Mouse (Mus musculus): ENCODE measurements around the gene Dab2ip. TPM values are rescaled to one million over a fixed set of nuclear protein-coding genes. Genes with fewer than 3 reads are reported as not detected.

Dab2ip gene
- polyA plus RNA-seq, 1 experiment from 2014 or later, result 46.4 TPM

- DNase-seq (ENCODE audit: low read depth, low spot score) (no peak), ATAC-seq (no peak)
- in situ Hi-C loops (cut with MboI; ENCODE audit: low pct_unique_long_range_greater_than_20kb), result loop anchor here (10.0 kb wide), 1 partner anchor 102 kb away; no protein-coding TSS in a partner anchor
- POLR2A ChIA-PET, result interaction anchor here (0.5 kb wide), 1 partner anchor 249 kb away, joined by 3 read pairs; no protein-coding TSS in a partner anchor
- no peaks in the 10 kb centered on the region for H3K27me3 ChIP-seq
- CTCF ChIA-PET, result interaction anchor here (1.1 kb wide), 1 partner anchor 8 kb away, joined by 3 read pairs; no protein-coding TSS in a partner anchor
- no peak for TF ChIP-seq CTCF (IDR thresholded peaks at IDR 0.05)
Measured at GRCm38 (mm10) chr2:35646553-35646952, 88.5 kb downstream of the Dab2ip start.

- in situ Hi-C loops (cut with MboI; ENCODE audit: low pct_unique_long_range_greater_than_20kb), result loop anchor here (5.0 to 10.0 kb wide), 3 partner anchors 68 to 258 kb away; no protein-coding TSS in a partner anchor
- CTCF ChIA-PET, result interaction anchor here (0.7 to 5.0 kb wide), 22 partner anchors 10 to 296 kb away, joined by 3 to 37 read pairs (median 3); no protein-coding TSS in a partner anchor
- TF ChIP-seq CTCF (IDR thresholded peaks at IDR 0.05), result peak; percentile 96
- DNase-seq (ENCODE audit: low read depth, low spot score), result no peak
- POLR2A ChIA-PET, result interaction anchor here (0.8 to 1.2 kb wide), 2 partner anchors 13 to 84 kb away, joined by 3 to 5 read pairs; no protein-coding TSS in a partner anchor
- H3K27me3 ChIP-seq, result no peaks in the 10 kb centered on the region
- no peak for ATAC-seq
Measured at GRCm38 (mm10) chr2:35649708-35650107, 91.6 kb downstream of the Dab2ip start.

- in situ Hi-C loops (cut with MboI; ENCODE audit: low pct_unique_long_range_greater_than_20kb), result loop anchor here (5.0 kb wide), 2 partner anchors 66 to 256 kb away; no protein-coding TSS in a partner anchor
- no peaks in the 10 kb centered on the region for H3K27me3 ChIP-seq
Measured at GRCm38 (mm10) chr2:35651297-35651731, 93.2 kb downstream of the Dab2ip start.

GRCm38 (mm10) chr2:35652984-35653383 lies 94.9 kb downstream of the Dab2ip start:
- in situ Hi-C loops (cut with MboI; ENCODE audit: low pct_unique_long_range_greater_than_20kb), result loop anchor here (5.0 kb wide), 2 partner anchors 64 to 254 kb away; no protein-coding TSS in a partner anchor
- H3K27me3 ChIP-seq, result no peaks in the 10 kb centered on the region
- ATAC-seq (no peak), DNase-seq (ENCODE audit: low read depth, low spot score) (no peak)
- no peak for TF ChIP-seq CTCF (IDR thresholded peaks at IDR 0.05)
- ChIA-PET POLR2A (no interaction called here), CTCF (interaction anchor here (5.0 kb wide), 1 partner anchor 253 kb away, joined by 37 read pairs; no protein-coding TSS in a partner anchor)

More at GRCm38 (mm10) chr2:35651297-35651731, 93.2 kb downstream of the Dab2ip start:
- no peak for ATAC-seq
- ChIA-PET CTCF (interaction anchor here (0.9 to 5.0 kb wide), 5 partner anchors 60 to 279 kb away, joined by 3 to 37 read pairs (median 13); no protein-coding TSS in a partner anchor), POLR2A (no interaction called here)
- DNase-seq (ENCODE audit: low read depth, low spot score), result no peak
- TF ChIP-seq CTCF (IDR thresholded peaks at IDR 0.05), result no peak

GRCm38 (mm10) chr2:35654795-35655194 lies 96.7 kb downstream of the Dab2ip start:
- ATAC-seq, result no peak
- no peak for TF ChIP-seq CTCF (IDR thresholded peaks at IDR 0.05)
- ChIA-PET POLR2A (no interaction called here), CTCF (interaction anchor here (1.2 to 1.5 kb wide), 3 partner anchors 30 to 243 kb away, joined by 3 read pairs; no protein-coding TSS in a partner anchor)
- DNase-seq (ENCODE audit: low read depth, low spot score), result no peak
- H3K27me3 ChIP-seq, result no peaks in the 10 kb centered on the region
- in situ Hi-C loops (cut with MboI; ENCODE audit: low pct_unique_long_range_greater_than_20kb), result loop anchor here (5.0 kb wide), 2 partner anchors 63 to 253 kb away; no protein-coding TSS in a partner anchor

GRCm38 (mm10) chr2:35655996-35656395 lies 97.9 kb downstream of the Dab2ip start:
- ATAC-seq (no peak), DNase-seq (ENCODE audit: low read depth, low spot score) (no peak)
- TF ChIP-seq CTCF (IDR thresholded peaks at IDR 0.05), result no peak
- no peaks in the 10 kb centered on the region for H3K27me3 ChIP-seq
- in situ Hi-C loops (cut with MboI; ENCODE audit: low pct_unique_long_range_greater_than_20kb), result no loop called here
- ChIA-PET POLR2A (no interaction called here), CTCF (interaction anchor here (1.0 to 1.6 kb wide), 5 partner anchors 19 to 274 kb away, joined by 3 to 5 read pairs (median 3); no protein-coding TSS in a partner anchor)

GRCm38 (mm10) chr2:35658311-35658710 lies 100.2 kb downstream of the Dab2ip start:
- no peaks in the 10 kb centered on the region for H3K27me3 ChIP-seq
- ATAC-seq (no peak), DNase-seq (ENCODE audit: low read depth, low spot score) (no peak)
- no peak for TF ChIP-seq CTCF (IDR thresholded peaks at IDR 0.05)
- in situ Hi-C loops (cut with MboI; ENCODE audit: low pct_unique_long_range_greater_than_20kb), result no loop called here
- ChIA-PET POLR2A (no interaction called here), CTCF (interaction anchor here (1.2 kb wide), 1 partner anchor 77 kb away, joined by 3 read pairs; no protein-coding TSS in a partner anchor)

- H3K27me3 ChIP-seq, result no peaks in the 10 kb centered on the region
- ATAC-seq (no peak), DNase-seq (ENCODE audit: low read depth, low spot score) (no peak)
- no peak for TF ChIP-seq CTCF (IDR thresholded peaks at IDR 0.05)
- ChIA-PET POLR2A (no interaction called here), CTCF (interaction anchor here (1.2 kb wide), 1 partner anchor 10 kb away, joined by 4 read pairs; no protein-coding TSS in a partner anchor)
- in situ Hi-C loops (cut with MboI; ENCODE audit: low pct_unique_long_range_greater_than_20kb), result no loop called here
Measured at GRCm38 (mm10) chr2:35659578-35660194, 101.6 kb downstream of the Dab2ip start.

GRCm38 (mm10) chr2:35660953-35661374 lies 102.9 kb downstream of the Dab2ip start:
- ATAC-seq (peak; percentile 41), DNase-seq (ENCODE audit: low read depth, low spot score) (no peak)
- H3K27me3 ChIP-seq, result no peaks in the 10 kb centered on the region
- in situ Hi-C loops (cut with MboI; ENCODE audit: low pct_unique_long_range_greater_than_20kb), result no loop called here
- no peak for TF ChIP-seq CTCF (IDR thresholded peaks at IDR 0.05)
- CTCF ChIA-PET, result interaction anchor here (0.9 to 1.1 kb wide), 2 partner anchors 12 to 215 kb away, joined by 3 read pairs; no protein-coding TSS in a partner anchor
- POLR2A ChIA-PET, result no interaction called here

- no peak for TF ChIP-seq CTCF (IDR thresholded peaks at IDR 0.05)
- no peak for DNase-seq (ENCODE audit: low read depth, low spot score)
- peak; percentile 51 for ATAC-seq
- H3K27me3 ChIP-seq, result no peaks in the 10 kb centered on the region
- CTCF ChIA-PET, result interaction anchor here (0.9 to 1.1 kb wide), 2 partner anchors 12 to 214 kb away, joined by 3 read pairs; no protein-coding TSS in a partner anchor
- in situ Hi-C loops (cut with MboI; ENCODE audit: low pct_unique_long_range_greater_than_20kb), result no loop called here
- POLR2A ChIA-PET, result no interaction called here
Measured at GRCm38 (mm10) chr2:35661454-35662000, 103.5 kb downstream of the Dab2ip start.
